Mouse (Mus musculus): ENCODE results near the gene Rgs16. TPM values are rescaled to one million over a fixed set of nuclear protein-coding genes. Genes with fewer than 3 reads are reported as not detected.

Rgs16 gene
- polyA plus RNA-seq, 1 experiment from 2014 or later, result 0.34 TPM

DNA sequence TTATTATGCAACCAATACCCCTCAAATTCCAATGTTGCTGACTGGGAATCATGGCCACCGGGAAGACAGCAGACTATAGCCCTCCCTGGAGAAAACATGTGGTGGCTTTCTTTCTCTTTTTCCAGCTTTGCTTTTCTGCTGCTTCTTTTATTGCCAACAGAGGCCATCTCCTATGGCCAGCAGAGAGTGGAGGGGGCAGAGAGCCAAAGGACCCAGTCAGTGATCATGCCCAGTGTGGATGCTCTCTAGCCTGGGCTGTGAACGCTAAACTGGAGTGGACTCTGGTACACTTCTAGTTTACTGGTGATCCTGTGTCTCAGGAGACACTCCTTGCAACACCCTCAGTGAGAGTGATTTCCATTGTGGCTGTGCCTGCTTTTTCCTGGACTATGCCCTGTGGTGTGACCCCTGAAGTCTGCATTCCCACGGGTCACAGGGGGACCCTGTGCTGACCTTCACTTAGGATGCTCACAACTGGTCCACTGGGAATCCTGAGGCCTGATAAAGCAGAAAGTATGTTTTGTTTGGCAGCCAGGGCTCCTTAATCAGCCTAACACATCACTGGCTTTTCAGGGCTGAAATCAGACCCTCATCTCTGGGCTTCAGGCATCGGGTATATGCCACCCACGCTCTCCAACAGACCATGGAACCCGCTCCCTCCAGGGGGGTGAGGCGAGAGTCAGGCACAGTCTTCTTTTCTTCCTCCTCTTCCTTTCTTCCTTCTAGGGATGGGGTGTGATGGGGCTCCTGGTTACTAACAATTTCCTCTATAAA, 41.7 kb upstream of the Rgs16 start:
- H3K4me2 ChIP-seq, result no peak overlapping the region

GRCm38 (mm10) chr1:153700448-153701063, 39.6 kb upstream of the Rgs16 start:
- DNase-seq (no peak), ATAC-seq (ENCODE audit: insufficient read depth) (no peak)
- WGBS, result 75% methylated on average over 11 of the region's 11 CpGs
- Histone ChIP-seq H3K4me1 (ENCODE audit: insufficient read depth) (0 out of 2 replicates have a peak, but pooled peaks cover 2% of the 10 kb centered on the region), H3K27me3 (ENCODE audit: insufficient read depth, low read length) (no peaks in the 10 kb centered on the region), H3K27ac (ENCODE audit: low read depth) (no peak overlapping the region), H3K9me3 (ENCODE audit: low read depth, low read length) (no peaks in the 10 kb centered on the region), H3K36me3 (ENCODE audit: insufficient read depth) (no peaks in the 10 kb centered on the region), H3K9ac (no peak overlapping the region), H3K4me3 (ENCODE audit: low read depth, low read length) (no peak overlapping the region), H3K4me2 (no peak overlapping the region)
- TF ChIP-seq CTCF (IDR thresholded peaks at IDR 0.05; ENCODE audit: low read depth), result no peak

More for the DNA sequence above, 41.7 kb upstream of the Rgs16 start:
- H3K4me3 ChIP-seq (ENCODE audit: low read depth, low read length), result no peak overlapping the region
- DNase-seq (no peak), ATAC-seq (ENCODE audit: insufficient read depth) (no peak)
- H3K4me1 ChIP-seq (ENCODE audit: insufficient read depth), result no peaks in the 10 kb centered on the region
- no peaks in the 10 kb centered on the region for H3K9me3 ChIP-seq (ENCODE audit: low read depth, low read length)
- no peaks in the 10 kb centered on the region for H3K27me3 ChIP-seq (ENCODE audit: insufficient read depth, low read length)
- WGBS, result 60% methylated on average over 7 of the region's 7 CpGs
- H3K36me3 ChIP-seq (ENCODE audit: insufficient read depth), result no peaks in the 10 kb centered on the region
- no peak overlapping the region for H3K27ac ChIP-seq (ENCODE audit: low read depth)
- H3K9ac ChIP-seq, result no peak overlapping the region
- TF ChIP-seq CTCF (IDR thresholded peaks at IDR 0.05; ENCODE audit: low read depth), result no peak

DNA sequence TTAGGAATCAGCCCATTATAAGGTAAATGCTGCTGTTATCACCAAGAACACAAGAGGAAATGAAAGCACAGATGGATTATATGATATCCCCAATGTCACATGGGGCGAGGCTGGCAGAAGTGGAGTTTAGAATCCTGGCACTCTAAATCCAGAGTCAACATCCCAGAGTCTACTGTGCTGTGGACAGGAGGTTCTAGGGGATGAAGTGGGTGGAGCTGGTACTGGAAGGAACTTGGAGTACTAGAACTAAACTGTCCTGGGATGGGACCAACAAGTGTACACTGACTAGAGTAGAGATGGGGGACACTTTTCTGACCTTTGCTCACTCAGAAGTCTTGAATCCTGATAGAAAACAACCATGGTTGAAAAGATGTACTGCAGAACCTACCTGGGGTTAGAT, 38.7 kb upstream of the Rgs16 start:
- H3K27ac ChIP-seq (ENCODE audit: low read depth), result no peak overlapping the region
- no peaks in the 10 kb centered on the region for H3K9me3 ChIP-seq (ENCODE audit: low read depth, low read length)
- 0 out of 2 replicates have a peak, but pooled peaks cover 2% of the 10 kb centered on the region for H3K4me1 ChIP-seq (ENCODE audit: insufficient read depth)
- no peak overlapping the region for H3K4me3 ChIP-seq (ENCODE audit: low read depth, low read length)
- no peaks in the 10 kb centered on the region for H3K27me3 ChIP-seq (ENCODE audit: insufficient read depth, low read length)
- 83% methylated on average over 1 of the region's 1 CpGs for WGBS
- DNase-seq (no peak), ATAC-seq (ENCODE audit: insufficient read depth) (no peak)
- no peak overlapping the region for H3K4me2 ChIP-seq
- no peak for TF ChIP-seq CTCF (IDR thresholded peaks at IDR 0.05; ENCODE audit: low read depth)
- no peaks in the 10 kb centered on the region for H3K36me3 ChIP-seq (ENCODE audit: insufficient read depth)
- H3K9ac ChIP-seq, result no peak overlapping the region

GRCm38 (mm10) chr1:153702166-153702852, 37.8 kb upstream of the Rgs16 start:
- Histone ChIP-seq H3K9ac (no peak overlapping the region), H3K27ac (ENCODE audit: low read depth) (no peak overlapping the region), H3K4me3 (ENCODE audit: low read depth, low read length) (no peak overlapping the region), H3K27me3 (ENCODE audit: insufficient read depth, low read length) (no peaks in the 10 kb centered on the region), H3K36me3 (ENCODE audit: insufficient read depth) (no peaks in the 10 kb centered on the region), H3K4me1 (ENCODE audit: insufficient read depth) (0 out of 2 replicates have a peak, but pooled peaks cover 2% of the 10 kb centered on the region), H3K9me3 (ENCODE audit: low read depth, low read length) (no peaks in the 10 kb centered on the region), H3K4me2 (no peak overlapping the region)
- DNase-seq, result no peak
- 72% methylated on average over 8 of the region's 8 CpGs for WGBS
- TF ChIP-seq CTCF (IDR thresholded peaks at IDR 0.05; ENCODE audit: low read depth), result no peak
- no peak for ATAC-seq (ENCODE audit: insufficient read depth)

- WGBS, result 58% methylated on average over 8 of the region's 8 CpGs
- Histone ChIP-seq H3K9me3 (ENCODE audit: low read depth, low read length) (no peaks in the 10 kb centered on the region), H3K27ac (ENCODE audit: low read depth) (no peak overlapping the region), H3K4me3 (ENCODE audit: low read depth, low read length) (no peak overlapping the region), H3K36me3 (ENCODE audit: insufficient read depth) (no peaks in the 10 kb centered on the region), H3K4me1 (ENCODE audit: insufficient read depth) (0 out of 2 replicates have a peak, but pooled peaks cover 2% of the 10 kb centered on the region), H3K4me2 (no peak overlapping the region), H3K27me3 (ENCODE audit: insufficient read depth, low read length) (no peaks in the 10 kb centered on the region), H3K9ac (no peak overlapping the region)
- TF ChIP-seq CTCF (IDR thresholded peaks at IDR 0.05; ENCODE audit: low read depth), result no peak
- ATAC-seq (ENCODE audit: insufficient read depth), result no peak
- no peak for DNase-seq
These were observed 37.2 kb upstream of the Rgs16 start for GRCm38 (mm10) chr1:153702853-153703410.

DNA sequence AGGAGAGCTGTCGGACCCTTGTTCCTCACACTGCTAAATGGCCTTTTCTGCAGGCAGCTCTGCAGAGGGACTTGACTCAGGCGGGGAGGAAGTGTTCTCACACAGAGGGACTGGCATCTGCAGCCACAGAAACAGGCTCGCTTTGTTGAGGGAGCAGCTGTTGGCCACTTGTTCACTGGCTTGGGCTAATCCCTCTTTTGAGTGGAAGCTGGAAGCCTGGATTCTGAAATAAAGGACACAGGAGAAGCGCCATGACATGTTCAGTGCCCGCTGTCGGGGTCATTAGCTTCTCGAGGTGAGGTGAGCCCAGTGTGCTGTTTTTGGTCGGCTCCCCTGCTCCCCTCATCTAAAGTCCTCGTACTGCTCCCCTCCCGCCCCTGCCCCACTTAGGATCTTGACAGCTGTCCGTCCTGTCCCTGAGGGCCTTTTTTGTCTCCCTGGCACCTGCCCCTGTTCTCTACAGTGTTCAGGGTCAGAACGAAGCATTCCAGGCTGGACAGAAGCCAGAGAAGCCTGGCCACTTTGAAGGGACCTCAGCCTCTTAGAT, 36.6 kb upstream of the Rgs16 start:
- H3K9me3 ChIP-seq (ENCODE audit: low read depth, low read length), result no peaks in the 10 kb centered on the region
- H3K4me2 ChIP-seq, result no peak overlapping the region
- no peak for ATAC-seq (ENCODE audit: insufficient read depth)
- WGBS, result 13% methylated on average over 12 of the region's 12 CpGs
- H3K4me3 ChIP-seq (ENCODE audit: low read depth, low read length), result no peak overlapping the region
- DNase-seq, result peak; percentile 40
- no peak overlapping the region for H3K9ac ChIP-seq
- H3K27me3 ChIP-seq (ENCODE audit: insufficient read depth, low read length), result no peaks in the 10 kb centered on the region
- H3K36me3 ChIP-seq (ENCODE audit: insufficient read depth), result no peaks in the 10 kb centered on the region
- 0 out of 2 replicates have a peak, but pooled peaks cover 2% of the 10 kb centered on the region for H3K4me1 ChIP-seq (ENCODE audit: insufficient read depth)
- H3K27ac ChIP-seq (ENCODE audit: low read depth), result no peak overlapping the region
- TF ChIP-seq CTCF (IDR thresholded peaks at IDR 0.05; ENCODE audit: low read depth), result no peak
